Mouse (Mus musculus) forebrain, embryonic 14.5 days (tissue): ENCODE data around the gene Fam169a. TPM values are rescaled to one million over a fixed set of nuclear protein-coding genes. Genes with fewer than 3 reads are reported as not detected.

Source experiments
- polyA plus RNA-seq: library from polyadenylated mRNA; unstranded; fragments of >200 nt; fragmentation: Nextera tagmentation; extraction: Ambion mirVana; gene quantifications from 2 replicates; pipeline ENCODE4 v1.2.1, GENCODE M21; 2014

The Fam169a gene
- polyA plus RNA-seq, 1 experiment from 2014 or later: 14.9 TPM

Other genes starting within 250 kb of the Fam169a start
- 0.04 and 0.08 TPM in 2 replicates for gene Gcnt4, start 142.6 kb upstream of the Fam169a start, polyA plus RNA-seq
- not detected in 2 replicates for gene 1700029F12Rik, start 32.9 kb upstream of the Fam169a start, polyA plus RNA-seq
- 1.1 and 1.6 TPM in 2 replicates for gene Gm6169, start 32.0 kb downstream of the Fam169a start, polyA plus RNA-seq
- 22.9 and 25.5 TPM in 2 replicates for gene Gfm2, start 70.7 kb downstream of the Fam169a start, polyA plus RNA-seq
- 51.6 and 61.9 TPM in 2 replicates for gene Nsa2, start 70.7 kb downstream of the Fam169a start, polyA plus RNA-seq
- gene Hexb, start 131.1 kb downstream of the Fam169a start, polyA plus RNA-seq: 38.0 and 41.9 TPM in 2 replicates
- 89.5 and 96.5 TPM in 2 replicates for gene Enc1, start 173.8 kb downstream of the Fam169a start, polyA plus RNA-seq